Mouse (Mus musculus) liver, adult 2 months (tissue): ENCODE data around the gene Atp6v1e2. TPM values are rescaled to one million over a fixed set of nuclear protein-coding genes. Genes with fewer than 3 reads are reported as not detected.

Experiments
- DNase-seq: peaks from one replicate; pipeline ENCODE4 v3.0.0-alpha.2; 2011; ENCODE audit warnings: low read depth, low spot score; ENCODE audit errors: extremely low read depth
- H3K27ac ChIP-seq: fragments of 200-500 bp; replicated peaks from 2 replicates; pipeline ENCODE4 v1.5.1; 2012; ENCODE audit warnings: low read depth, mild to moderate bottlenecking, control low read depth, inconsistent platforms, low read length; ENCODE audit not compliant: insufficient read depth
- H3K27me3 ChIP-seq: fragments of 200-500 bp; 2 replicates; pipeline ENCODE4 v1.6.1; 2012; ENCODE audit warnings: mild to moderate bottlenecking, moderate library complexity, low read length, inconsistent platforms; ENCODE audit not compliant: control insufficient read depth, insufficient read depth
- H3K36me3 ChIP-seq: fragments of 200-500 bp; 2 replicates; pipeline ENCODE4 v1.6.1; 2012; ENCODE audit warnings: low read length, inconsistent platforms; ENCODE audit not compliant: control insufficient read depth, insufficient read depth
- H3K4me1 ChIP-seq: fragments of 200-500 bp; 2 replicates; pipeline ENCODE4 v1.6.1; 2011; ENCODE audit warnings: low read length; ENCODE audit not compliant: control insufficient read depth, insufficient read depth
- H3K4me3 ChIP-seq: fragments of 200-500 bp; 2 replicates; pipeline ENCODE4 v1.5.1; 2011; ENCODE audit warnings: low read depth, mild to moderate bottlenecking, control low read depth, low read length, moderate library complexity; ENCODE audit not compliant: insufficient read depth
- H3K79me2 ChIP-seq: fragments of 200-500 bp; 2 replicates; pipeline ENCODE4 v1.6.1; 2012; ENCODE audit warnings: inconsistent platforms, mild to moderate bottlenecking, low read length, moderate library complexity; ENCODE audit not compliant: control insufficient read depth, insufficient read depth
- H3K9ac ChIP-seq: fragments of 200-500 bp; 2 replicates; pipeline ENCODE4 v1.6.1; 2012; ENCODE audit warnings: low read depth, mild to moderate bottlenecking, control low read depth, inconsistent platforms, low read length
- CTCF ChIP-seq: fragments of 200-500 bp; IDR thresholded peaks from 2 replicates; pipeline ENCODE4 v1.5.1; 2011; ENCODE audit warnings: low read depth, low read length, control low read depth
- POLR2A ChIP-seq: fragments of 200-500 bp; IDR thresholded peaks from 2 replicates; pipeline ENCODE4 v1.6.1; 2011; ENCODE audit warnings: low read length, control low read depth; ENCODE audit not compliant: insufficient read depth; ENCODE audit errors: extremely low read depth
- WGBS: fragments of 180-500 bp; shearing (Covaris S2); methylation state at CpG from one replicate; pipeline ENCODE4 v1.1.7; 2018; 5-methylcytosine and 5-hydroxymethylcytosine counted together
- polyA plus RNA-seq: library from polyadenylated mRNA; depleted of rRNA; stranded (reverse); fragments of >200 nt; gene quantifications from 2 replicates; pipeline ENCODE4 v1.2.3, GENCODE M21; 2012
- total RNA-seq: library from RNA; depleted of rRNA; stranded (reverse); fragments of >200 nt; gene quantifications from 2 replicates; pipeline ENCODE4 v1.2.3, GENCODE M21; 2014

Gene Atp6v1e2
- total and polyA plus RNA-seq, 2 experiments: not detected

GRCm38 (mm10) chr17:86911261-86911660 is 36.4 kb downstream of the Atp6v1e2 start:
- no peak for DNase-seq
- TF ChIP-seq CTCF: no peak
- TF ChIP-seq POLR2A: no peak
- 31% methylated on average over 5 of the region's 5 CpGs for WGBS
- peak overlapping the region; percentile 57 for H3K27ac ChIP-seq
- no peak overlapping the region for H3K9ac ChIP-seq
- no peaks in the 10 kb centered on the region for H3K36me3 ChIP-seq
- H3K4me1 ChIP-seq: peaks cover 10% of the 10 kb centered on the region
- H3K27me3 ChIP-seq: no peaks in the 10 kb centered on the region
- no peaks in the 10 kb centered on the region for H3K79me2 ChIP-seq
- H3K4me3 ChIP-seq: no peak overlapping the region

- Histone ChIP-seq H3K79me2 (no peaks in the 10 kb centered on the region), H3K9ac (no peak overlapping the region), H3K4me3 (no peak overlapping the region), H3K36me3 (no peaks in the 10 kb centered on the region), H3K27ac (no peak overlapping the region), H3K27me3 (no peaks in the 10 kb centered on the region), H3K4me1 (peaks cover 20% of the 10 kb centered on the region)
- TF ChIP-seq POLR2A: no peak
- TF ChIP-seq CTCF: 0 out of 2 replicates have a peak, but pooled peaks have one; percentile 39
- WGBS: 81% methylated on average over 14 of the region's 14 CpGs
- DNase-seq: no peak
These were observed 37.8 kb downstream of the Atp6v1e2 start for GRCm38 (mm10) chr17:86909733-86910495.

- Histone ChIP-seq H3K36me3 (no peaks in the 10 kb centered on the region), H3K9ac (no peak overlapping the region), H3K27ac (no peak overlapping the region), H3K27me3 (no peaks in the 10 kb centered on the region), H3K79me2 (no peaks in the 10 kb centered on the region), H3K4me3 (no peak overlapping the region), H3K4me1 (peaks cover 21% of the 10 kb centered on the region)
- no peak for TF ChIP-seq CTCF
- no peak for TF ChIP-seq POLR2A
- no peak for DNase-seq
- WGBS: 86% methylated on average over 8 of the region's 8 CpGs
These were observed 39.4 kb downstream of the Atp6v1e2 start for GRCm38 (mm10) chr17:86908316-86908715.

- no peak for DNase-seq
- peaks cover 21% of the 10 kb centered on the region for H3K4me1 ChIP-seq
- H3K9ac ChIP-seq: no peak overlapping the region
- TF ChIP-seq CTCF (no peak), POLR2A (no peak)
- no peaks in the 10 kb centered on the region for H3K79me2 ChIP-seq
- no peaks in the 10 kb centered on the region for H3K27me3 ChIP-seq
- H3K36me3 ChIP-seq: no peaks in the 10 kb centered on the region
- H3K4me3 ChIP-seq: no peak overlapping the region
- whole genome bisulfite sequencing: 87% methylated on average over 3 of the region's 3 CpGs
- no peak overlapping the region for H3K27ac ChIP-seq
These were observed 40.6 kb downstream of the Atp6v1e2 start for GRCm38 (mm10) chr17:86907092-86907491.

GRCm38 (mm10) chr17:86906601-86907000 is 41.1 kb downstream of the Atp6v1e2 start:
- Histone ChIP-seq H3K36me3 (no peaks in the 10 kb centered on the region), H3K4me3 (no peak overlapping the region), H3K9ac (no peak overlapping the region), H3K4me1 (peaks cover 17% of the 10 kb centered on the region), H3K79me2 (no peaks in the 10 kb centered on the region), H3K27ac (no peak overlapping the region), H3K27me3 (no peaks in the 10 kb centered on the region)
- TF ChIP-seq POLR2A (no peak), CTCF (0 out of 2 replicates have a peak, but pooled peaks have one; percentile 16)
- no peak for DNase-seq
- WGBS: 33% methylated on average over 6 of the region's 6 CpGs

GRCm38 (mm10) chr17:86906136-86906461 is 41.6 kb downstream of the Atp6v1e2 start:
- DNase-seq: peak; percentile 75
- no peaks in the 10 kb centered on the region for H3K79me2 ChIP-seq
- no peaks in the 10 kb centered on the region for H3K27me3 ChIP-seq
- 3% methylated on average over 9 of the region's 9 CpGs for WGBS
- peak overlapping the region; percentile 46 for H3K27ac ChIP-seq
- H3K36me3 ChIP-seq: no peaks in the 10 kb centered on the region
- peak overlapping the region; percentile 33; the same call in 1 of the 2 replicates for H3K9ac ChIP-seq
- peaks cover 12% of the 10 kb centered on the region; the same call in 1 of the 2 replicates for H3K4me1 ChIP-seq
- H3K4me3 ChIP-seq: 0 out of 2 replicates have a peak overlapping the region, but pooled peaks have one; percentile 3
- TF ChIP-seq CTCF (peak; percentile 80), POLR2A (no peak)
